Mouse (Mus musculus): ENCODE results near the gene Oscar. TPM values are rescaled to one million over a fixed set of nuclear protein-coding genes. Genes with fewer than 3 reads are reported as not detected.

Gene Oscar
- polyA plus RNA-seq, 1 experiment from 2014 or later = 0.11 TPM

GRCm38 (mm10) chr7:3587292-3587691, 28.7 kb downstream of the Oscar start:
- ATAC-seq (no peak), DNase-seq (ENCODE audit: low spot score) (no peak)
- Histone ChIP-seq H3K9ac (replicated peaks; ENCODE audit: low read depth) (no peak overlapping the region), H3K27me3 (replicated peaks; ENCODE audit: insufficient read depth, low read length) (no peaks in the 10 kb centered on the region), H3K4me2 (replicated peaks; ENCODE audit: low read depth, low read length) (no peak overlapping the region), H3K4me1 (ENCODE audit: insufficient read depth, low read depth, low read length) (no peaks in the 10 kb centered on the region), H3K27ac (ENCODE audit: low read length) (no peak overlapping the region), H3K4me3 (ENCODE audit: low read depth, low read length) (no peak overlapping the region), H3K36me3 (ENCODE audit: insufficient read depth, low read length) (no peaks in the 10 kb centered on the region), H3K9me3 (ENCODE audit: low read length) (no peaks in the 10 kb centered on the region)
- no peak for TF ChIP-seq EP300 (IDR thresholded peaks at IDR 0.05)
- TF ChIP-seq CTCF (IDR thresholded peaks at IDR 0.05) = no peak
- 69% methylated on average over 1 of the region's 1 CpGs for WGBS

DNA sequence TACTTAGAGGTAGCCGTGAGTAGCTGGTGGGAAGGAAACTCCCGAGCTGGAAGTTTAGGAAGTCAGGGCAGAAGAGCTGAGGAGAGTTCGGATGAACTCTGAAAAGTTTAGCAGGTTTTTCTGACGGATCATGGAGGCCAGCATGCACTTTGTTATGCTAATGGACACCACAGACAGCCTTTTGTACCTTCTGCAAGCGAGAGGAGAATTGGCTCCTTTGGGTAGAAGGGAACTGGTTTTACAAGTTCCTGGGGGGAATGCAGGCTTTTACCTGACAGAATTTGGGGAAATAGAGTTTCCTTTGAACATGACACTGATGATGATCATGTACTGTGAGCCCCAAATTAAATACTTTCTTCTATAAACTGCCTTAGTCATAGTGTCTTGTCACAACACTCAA, 29.7 kb downstream of the Oscar start:
- Histone ChIP-seq H3K27ac (ENCODE audit: low read length) (no peak overlapping the region), H3K27me3 (replicated peaks; ENCODE audit: insufficient read depth, low read length) (no peaks in the 10 kb centered on the region), H3K4me1 (ENCODE audit: insufficient read depth, low read depth, low read length) (no peaks in the 10 kb centered on the region), H3K36me3 (ENCODE audit: insufficient read depth, low read length) (no peaks in the 10 kb centered on the region), H3K4me3 (ENCODE audit: low read depth, low read length) (no peak overlapping the region), H3K9me3 (ENCODE audit: low read length) (no peaks in the 10 kb centered on the region), H3K4me2 (replicated peaks; ENCODE audit: low read depth, low read length) (no peak overlapping the region), H3K9ac (replicated peaks; ENCODE audit: low read depth) (no peak overlapping the region)
- no peak for TF ChIP-seq CTCF (IDR thresholded peaks at IDR 0.05)
- DNase-seq (ENCODE audit: low spot score) (no peak), ATAC-seq (no peak)
- 5% methylated on average over 5 of the region's 5 CpGs for WGBS

DNA sequence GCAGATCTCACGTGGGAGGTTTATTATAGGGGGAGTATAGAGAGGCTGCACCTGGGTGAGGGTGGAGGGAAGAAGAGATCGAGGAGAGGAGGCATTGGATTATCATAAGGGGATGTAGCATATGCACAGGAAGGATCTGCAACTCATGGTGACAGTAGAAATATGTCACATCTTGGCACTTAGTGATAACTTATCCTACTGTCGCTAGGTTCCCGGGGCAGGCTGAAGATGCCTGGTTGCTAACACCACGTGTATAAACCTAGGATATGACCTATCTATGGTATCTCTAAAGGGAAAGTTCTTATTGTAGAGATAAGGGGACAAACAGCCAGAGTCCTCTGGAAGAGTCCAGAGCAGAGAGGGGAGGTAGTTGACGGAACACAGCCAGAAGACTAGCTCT, 30.2 kb downstream of the Oscar start:
- H3K4me3 ChIP-seq (ENCODE audit: low read depth, low read length) = no peak overlapping the region
- H3K4me2 ChIP-seq (replicated peaks; ENCODE audit: low read depth, low read length) = no peak overlapping the region
- H3K4me1 ChIP-seq (ENCODE audit: insufficient read depth, low read depth, low read length) = no peaks in the 10 kb centered on the region
- no peak for DNase-seq (ENCODE audit: low spot score)
- no peak for TF ChIP-seq EP300 (IDR thresholded peaks at IDR 0.05)
- no peak for TF ChIP-seq CTCF (IDR thresholded peaks at IDR 0.05)
- no peak for ATAC-seq
- no peak overlapping the region for H3K27ac ChIP-seq (ENCODE audit: low read length)
- 10% methylated on average over 6 of the region's 6 CpGs for WGBS
- no peaks in the 10 kb centered on the region for H3K36me3 ChIP-seq (ENCODE audit: insufficient read depth, low read length)
- no peaks in the 10 kb centered on the region for H3K9me3 ChIP-seq (ENCODE audit: low read length)
- H3K9ac ChIP-seq (replicated peaks; ENCODE audit: low read depth) = no peak overlapping the region
- no peaks in the 10 kb centered on the region for H3K27me3 ChIP-seq (replicated peaks; ENCODE audit: insufficient read depth, low read length)

DNA sequence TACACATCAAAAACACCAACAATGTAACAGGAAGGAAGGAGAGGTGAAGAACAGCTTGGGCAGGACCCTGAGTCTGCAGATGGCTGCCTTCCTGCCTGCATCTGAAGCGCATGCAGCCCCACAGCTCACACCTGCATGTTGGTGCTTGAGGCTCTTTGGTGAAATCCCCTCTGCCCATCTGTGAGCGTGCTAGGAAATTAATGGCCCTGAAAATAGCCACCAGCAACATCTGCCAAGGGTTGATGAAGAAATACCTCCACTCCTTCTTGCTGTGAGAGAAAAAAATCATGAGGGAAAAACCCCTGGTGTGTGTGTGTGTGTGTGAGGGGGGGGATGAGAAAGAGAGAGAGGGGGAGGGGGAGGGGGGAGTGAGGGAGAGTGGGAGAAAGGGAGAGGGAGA, 35.9 kb downstream of the Oscar start:
- DNase-seq (ENCODE audit: low spot score) (no peak), ATAC-seq (no peak)
- Histone ChIP-seq H3K36me3 (ENCODE audit: insufficient read depth, low read length) (no peaks in the 10 kb centered on the region), H3K4me1 (ENCODE audit: insufficient read depth, low read depth, low read length) (no peaks in the 10 kb centered on the region), H3K4me3 (ENCODE audit: low read depth, low read length) (no peak overlapping the region), H3K27ac (ENCODE audit: low read length) (no peak overlapping the region), H3K4me2 (replicated peaks; ENCODE audit: low read depth, low read length) (no peak overlapping the region), H3K9me3 (ENCODE audit: low read length) (no peaks in the 10 kb centered on the region), H3K9ac (replicated peaks; ENCODE audit: low read depth) (no peak overlapping the region), H3K27me3 (replicated peaks; ENCODE audit: insufficient read depth, low read length) (no peaks in the 10 kb centered on the region)
- no peak for TF ChIP-seq CTCF (IDR thresholded peaks at IDR 0.05)
- no peak for TF ChIP-seq EP300 (IDR thresholded peaks at IDR 0.05)
- WGBS = 48% methylated on average over 2 of the region's 2 CpGs

- Histone ChIP-seq H3K4me2 (replicated peaks; ENCODE audit: low read depth, low read length) (no peak overlapping the region), H3K27ac (ENCODE audit: low read length) (no peak overlapping the region), H3K4me3 (ENCODE audit: low read depth, low read length) (no peak overlapping the region), H3K4me1 (ENCODE audit: insufficient read depth, low read depth, low read length) (no peaks in the 10 kb centered on the region), H3K9me3 (ENCODE audit: low read length) (no peaks in the 10 kb centered on the region), H3K9ac (replicated peaks; ENCODE audit: low read depth) (no peak overlapping the region), H3K27me3 (replicated peaks; ENCODE audit: insufficient read depth, low read length) (no peaks in the 10 kb centered on the region), H3K36me3 (ENCODE audit: insufficient read depth, low read length) (no peaks in the 10 kb centered on the region)
- 59% methylated on average over 6 of the region's 6 CpGs for WGBS
- no peak for DNase-seq (ENCODE audit: low spot score)
- no peak for ATAC-seq
- TF ChIP-seq EP300 (IDR thresholded peaks at IDR 0.05) (no peak), CTCF (IDR thresholded peaks at IDR 0.05) (no peak)
Measured at GRCm38 (mm10) chr7:3578952-3579546, 36.9 kb downstream of the Oscar start.

DNA sequence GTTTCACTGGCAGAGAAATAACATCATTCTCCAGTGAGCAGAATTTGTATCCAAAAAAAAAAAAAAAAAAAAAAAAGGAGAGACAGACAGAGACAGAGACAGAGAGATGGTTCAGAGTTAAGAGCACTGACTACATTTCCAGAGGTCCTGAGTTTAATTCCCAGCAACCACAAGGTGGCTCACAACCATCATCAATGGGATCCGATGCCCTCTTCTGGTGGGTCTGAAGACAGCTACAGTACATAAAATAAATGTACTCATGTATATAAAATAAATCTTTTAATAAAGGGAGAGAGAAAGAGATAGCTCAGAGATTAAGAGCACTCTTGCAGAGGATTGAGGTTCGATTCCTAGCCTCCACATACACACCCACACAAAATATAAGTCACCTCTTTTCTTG, 37.8 kb downstream of the Oscar start:
- Histone ChIP-seq H3K9me3 (ENCODE audit: low read length) (no peaks in the 10 kb centered on the region), H3K9ac (replicated peaks; ENCODE audit: low read depth) (no peak overlapping the region), H3K4me3 (ENCODE audit: low read depth, low read length) (no peak overlapping the region), H3K36me3 (ENCODE audit: insufficient read depth, low read length) (no peaks in the 10 kb centered on the region), H3K4me2 (replicated peaks; ENCODE audit: low read depth, low read length) (no peak overlapping the region), H3K27me3 (replicated peaks; ENCODE audit: insufficient read depth, low read length) (no peaks in the 10 kb centered on the region), H3K4me1 (ENCODE audit: insufficient read depth, low read depth, low read length) (no peaks in the 10 kb centered on the region), H3K27ac (ENCODE audit: low read length) (no peak overlapping the region)
- DNase-seq (ENCODE audit: low spot score) (no peak), ATAC-seq (no peak)
- TF ChIP-seq EP300 (IDR thresholded peaks at IDR 0.05) = no peak
- TF ChIP-seq CTCF (IDR thresholded peaks at IDR 0.05) = no peak
- WGBS = 69% methylated on average over 2 of the region's 2 CpGs
